Mouse (Mus musculus) spleen, adult 2 months (tissue): ENCODE data around the gene Tmem210. TPM values are rescaled to one million over a fixed set of nuclear protein-coding genes. Genes with fewer than 3 reads are reported as not detected.

Experiments
- DNase-seq, 2 experiments: peaks; one replicate each; pipeline versions ENCODE4 v3.0.0 to v3.0.0-alpha.2; 2012 to 2021; ENCODE audit warnings: low spot score in 2 of 2, low read depth in 1 of 2
- H3K27ac ChIP-seq: fragments of 200-500 bp; 2 replicates; pipeline ENCODE4 v1.5.1; 2012; ENCODE audit warnings: low read length, inconsistent platforms; ENCODE audit not compliant: insufficient read depth
- H3K27me3 ChIP-seq: fragments of 200-500 bp; 2 replicates; pipeline ENCODE4 v1.6.1; 2012; ENCODE audit warnings: mild to moderate bottlenecking, moderate library complexity, low read length, inconsistent platforms; ENCODE audit not compliant: control insufficient read depth, insufficient read depth
- H3K36me3 ChIP-seq: fragments of 200-500 bp; 2 replicates; pipeline ENCODE4 v1.6.1; 2012; ENCODE audit warnings: mild to moderate bottlenecking, low read length, inconsistent platforms; ENCODE audit not compliant: control insufficient read depth, insufficient read depth
- H3K4me1 ChIP-seq: fragments of 200-500 bp; 2 replicates; pipeline ENCODE4 v1.6.1; 2011; ENCODE audit warnings: inconsistent platforms; ENCODE audit not compliant: control insufficient read depth, insufficient read depth, insufficient read length
- H3K4me3 ChIP-seq: fragments of 200-500 bp; 2 replicates; pipeline ENCODE4 v1.5.1; 2011; ENCODE audit warnings: mild to moderate bottlenecking, inconsistent platforms; ENCODE audit not compliant: insufficient read depth, insufficient read length; ENCODE audit errors: extremely low read depth
- CTCF ChIP-seq: fragments of 200-500 bp; IDR thresholded peaks from 2 replicates; pipeline ENCODE4 v1.5.1; 2011; ENCODE audit warnings: mild to moderate bottlenecking, inconsistent platforms; ENCODE audit not compliant: insufficient read depth, insufficient read length, insufficient replicate concordance; ENCODE audit errors: extremely low read depth
- POLR2A ChIP-seq: fragments of 200-500 bp; IDR thresholded peaks from 2 replicates; pipeline ENCODE4 v1.6.1; 2011; ENCODE audit warnings: low read depth, low read length, inconsistent platforms
- WGBS: fragments of 180-500 bp; shearing (Covaris S2); methylation state at CpG from one replicate; pipeline ENCODE4 v1.1.7; 2018; 5-methylcytosine and 5-hydroxymethylcytosine counted together
- polyA plus RNA-seq: library from polyadenylated mRNA; depleted of rRNA; stranded (reverse); fragments of >200 nt; gene quantifications from 2 replicates; pipeline ENCODE4 v1.2.3, GENCODE M21; 2012

The Tmem210 gene
- polyA plus RNA-seq, 1 experiment = not detected

- no peak for TF ChIP-seq CTCF
- no peak for TF ChIP-seq POLR2A
Measured at GRCm38 (mm10) chr2:25289651-25290050, 1.7 kb downstream of the Tmem210 start, which contains the start of gene Lrrc26. Gene Lrrc26, plus strand, starts transcription at chr2:25289915.

DNA sequence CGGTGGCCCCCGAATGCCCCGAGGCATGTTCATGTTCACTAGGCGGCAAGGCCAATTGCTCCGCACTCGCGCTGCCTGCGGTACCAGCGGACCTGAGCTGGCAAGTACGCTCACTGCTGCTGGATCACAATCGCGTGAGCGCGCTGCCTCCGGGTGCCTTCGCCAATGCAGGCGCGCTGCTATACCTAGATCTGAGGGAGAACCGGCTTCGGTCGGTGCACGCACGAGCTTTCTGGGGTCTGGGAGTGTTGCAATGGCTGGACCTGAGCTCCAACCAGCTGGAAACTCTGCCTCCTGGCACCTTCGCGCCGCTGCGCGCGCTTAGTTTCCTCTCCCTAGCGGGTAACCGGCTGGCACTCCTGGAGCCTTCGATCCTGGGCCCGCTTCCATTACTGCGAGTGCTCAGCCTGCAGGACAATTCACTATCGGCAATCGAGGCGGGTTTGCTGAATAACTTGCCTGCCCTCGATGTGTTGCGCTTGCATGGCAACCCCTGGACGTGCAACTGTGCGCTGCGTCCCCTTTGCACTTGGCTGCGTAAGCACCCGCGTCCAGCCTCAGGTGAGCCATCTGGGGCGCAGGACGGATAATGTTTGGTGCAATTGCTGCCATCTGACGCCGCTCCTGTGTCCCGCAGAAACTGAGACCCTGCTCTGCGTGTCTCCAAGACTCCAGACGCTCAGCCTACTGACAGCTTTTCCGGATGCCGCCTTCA is 2.3 kb downstream of the Tmem210 start:
- 6% methylated on average over 54 of the region's 54 CpGs for WGBS
- H3K4me3 ChIP-seq = no peak overlapping the region

More at GRCm38 (mm10) chr2:25289651-25290050, 1.7 kb downstream of the Tmem210 start, which contains the start of gene Lrrc26:
- H3K4me1 ChIP-seq = 0 out of 2 replicates have a peak, but pooled peaks cover 3% of the 10 kb centered on the region
- H3K27me3 ChIP-seq = peaks cover 9% of the 10 kb centered on the region
- no peak within 1 kb of the TSS for H3K4me3 ChIP-seq
- H3K27ac ChIP-seq = no peak within 1 kb of the TSS
- H3K36me3 ChIP-seq = peaks cover 8% of the 10 kb centered on the region
- 4% methylated on average over 11 of the region's 11 CpGs for WGBS
- DNase-seq = no peak

GRCm38 (mm10) chr2:25290816-25291130 is 2.8 kb downstream of the Tmem210 start:
- Histone ChIP-seq H3K36me3 (no peaks in the 10 kb centered on the region), H3K4me3 (no peak overlapping the region), H3K4me1 (0 out of 2 replicates have a peak, but pooled peaks cover 3% of the 10 kb centered on the region), H3K27ac (no peak overlapping the region), H3K27me3 (peaks cover 9% of the 10 kb centered on the region)
- no peak for TF ChIP-seq POLR2A
- no peak for TF ChIP-seq CTCF
- WGBS = 2% methylated on average over 18 of the region's 18 CpGs
- DNase-seq = no peak

More for the DNA sequence above, 2.3 kb downstream of the Tmem210 start:
- H3K4me1 ChIP-seq = 0 out of 2 replicates have a peak, but pooled peaks cover 3% of the 10 kb centered on the region
- TF ChIP-seq CTCF (no peak), POLR2A (no peak)
- H3K27ac ChIP-seq = no peak overlapping the region
- H3K27me3 ChIP-seq = peaks cover 9% of the 10 kb centered on the region
- peaks cover 3% of the 10 kb centered on the region; the same call in 1 of the 2 replicates for H3K36me3 ChIP-seq
- DNase-seq = no peak

GRCm38 (mm10) chr2:25291184-25292053 is 3.5 kb downstream of the Tmem210 start:
- H3K4me3 ChIP-seq = no peak overlapping the region
- DNase-seq = no peak
- peaks cover 9% of the 10 kb centered on the region for H3K27me3 ChIP-seq
- H3K4me1 ChIP-seq = 0 out of 2 replicates have a peak, but pooled peaks cover 3% of the 10 kb centered on the region
- 16% methylated on average over 32 of the region's 32 CpGs for WGBS
- no peak overlapping the region for H3K27ac ChIP-seq
- TF ChIP-seq POLR2A (no peak), CTCF (no peak)
- H3K36me3 ChIP-seq = no peaks in the 10 kb centered on the region

- H3K27me3 ChIP-seq = peaks cover 9% of the 10 kb centered on the region
- 0 out of 2 replicates have a peak, but pooled peaks cover 3% of the 10 kb centered on the region for H3K4me1 ChIP-seq
- no peak for TF ChIP-seq CTCF
- no peak for TF ChIP-seq POLR2A
- no peaks in the 10 kb centered on the region for H3K36me3 ChIP-seq
- WGBS = 8% methylated on average over 43 of the region's 43 CpGs
- H3K27ac ChIP-seq = no peak overlapping the region
- H3K4me3 ChIP-seq = no peak overlapping the region
- no peak for DNase-seq
Measured at GRCm38 (mm10) chr2:25292054-25292544, 4.2 kb downstream of the Tmem210 start.

DNA sequence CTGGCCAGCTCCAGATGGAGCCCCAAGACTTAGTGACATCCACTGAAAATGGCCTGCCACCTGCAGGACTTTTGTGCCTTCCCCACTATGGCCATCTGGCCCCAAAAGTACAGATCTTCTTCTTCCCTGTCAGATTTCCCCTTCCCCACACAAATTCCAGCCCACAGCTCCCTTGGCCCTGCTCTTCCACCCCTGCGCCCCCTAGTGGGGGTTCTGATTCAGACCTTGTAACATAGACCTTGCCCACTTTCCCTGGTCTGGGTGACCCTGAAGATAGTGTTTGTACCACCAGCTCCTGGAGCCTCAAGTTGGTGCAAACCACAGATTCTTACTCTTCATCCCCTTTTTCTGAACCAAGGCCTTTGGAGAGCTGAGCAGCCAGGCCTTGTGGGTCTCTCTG is 4.9 kb downstream of the Tmem210 start:
- H3K27me3 ChIP-seq = peaks cover 9% of the 10 kb centered on the region
- 0 out of 2 replicates have a peak, but pooled peaks cover 3% of the 10 kb centered on the region for H3K4me1 ChIP-seq
- no peak overlapping the region for H3K27ac ChIP-seq
- peak; percentile 9 to 63 for DNase-seq
- no peak overlapping the region for H3K4me3 ChIP-seq
- 5% methylated on average over 1 of the region's 1 CpGs for WGBS
- H3K36me3 ChIP-seq = no peaks in the 10 kb centered on the region
- TF ChIP-seq POLR2A (no peak), CTCF (peak; percentile 73; the same call in 1 of the 2 replicates)

DNA sequence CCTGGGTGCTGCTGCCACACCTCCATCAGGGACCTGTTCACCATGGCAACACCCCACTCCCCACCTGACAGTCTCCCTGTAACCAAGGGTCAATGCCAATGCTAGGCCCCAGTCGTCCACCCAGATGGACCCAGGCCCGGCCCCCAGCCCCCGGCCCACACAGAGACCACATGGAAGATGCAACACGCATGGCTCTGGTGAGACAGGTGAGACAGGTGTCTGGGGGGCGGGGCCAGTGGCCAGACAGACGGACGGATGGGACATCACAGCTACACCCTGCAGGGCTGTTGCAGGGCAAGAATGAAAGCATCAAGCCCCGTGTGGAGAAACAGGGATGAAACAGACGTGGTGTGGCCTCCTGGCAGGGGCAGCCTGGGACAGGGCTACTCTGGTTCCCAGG is 5.8 kb downstream of the Tmem210 start:
- H3K27ac ChIP-seq = no peak overlapping the region

More for the DNA sequence above, 5.8 kb downstream of the Tmem210 start:
- WGBS = 86% methylated on average over 9 of the region's 9 CpGs
- no peak overlapping the region for H3K4me3 ChIP-seq
- H3K4me1 ChIP-seq = 0 out of 2 replicates have a peak, but pooled peaks cover 3% of the 10 kb centered on the region
- no peaks in the 10 kb centered on the region for H3K36me3 ChIP-seq
- no peak for TF ChIP-seq CTCF
- TF ChIP-seq POLR2A = no peak
- H3K27me3 ChIP-seq = peaks cover 9% of the 10 kb centered on the region
- no peak for DNase-seq
